Mouse (Mus musculus): ENCODE measurements around the gene Elane.

GRCm38 (mm10) chr10:79859116-79859515 is 26.9 kb upstream of the Elane start:
- TF ChIP-seq CTCF (IDR thresholded peaks at IDR 0.05; ENCODE audit: control insufficient read depth, insufficient read depth, low read length), result no peak
- no peak for TF ChIP-seq POLR2A (IDR thresholded peaks at IDR 0.05; ENCODE audit: borderline replicate concordance, control insufficient read depth, low read depth, low read length)
